Mouse (Mus musculus) inflammation-experienced regulatory T-cells, adult 6 months (primary cell): Measurements from ENCODE around the gene Pnpla5. TPM values are rescaled to one million over a fixed set of nuclear protein-coding genes. Genes with fewer than 3 reads are reported as not detected.
"Not testable (repeated sequence)": the region's sequence is repeated elsewhere in the genome, so short reads cannot be mapped to it uniquely, and the experiment has no call there.

Experiments used
- ATAC-seq: one replicate; pipeline ENCODE4 v1.8.0; 2017
- polyA plus RNA-seq, 3 experiments: library from polyadenylated mRNA; unstranded; fragments of 100-300 nt; shearing (Covaris generic); gene quantifications; one replicate each; pipeline ENCODE4 v1.2.1; 2017

Pnpla5 gene
- polyA plus RNA-seq = not detected

GRCm38 (mm10) chr15:84123075-84123474 lies at the start of gene Pnpla5:
Pnpla5 (minus strand) TSS chr15:84123175.
- ATAC-seq = no peak

- ATAC-seq = no peak
Observed at GRCm38 (mm10) chr15:84171166-84171565, 48.2 kb upstream of the Pnpla5 start.

GRCm38 (mm10) chr15:84169511-84169910 lies 46.5 kb upstream of the Pnpla5 start:
- no peak for ATAC-seq

- peak; percentile 67 for ATAC-seq
Observed at GRCm38 (mm10) chr15:84168170-84169161, 45.5 kb upstream of the Pnpla5 start.

GRCm38 (mm10) chr15:84167600-84167999 lies 44.6 kb upstream of the Pnpla5 start, which contains the start of gene Pnpla3:
Pnpla3 (plus strand) TSS chr15:84167837.
- peak; percentile 72 for ATAC-seq

GRCm38 (mm10) chr15:84166818-84167217 lies 43.8 kb upstream of the Pnpla5 start:
- no peak for ATAC-seq

- ATAC-seq = no peak
Observed at GRCm38 (mm10) chr15:84161871-84162270, 38.9 kb upstream of the Pnpla5 start.

- not testable (repeated sequence) for ATAC-seq
Observed at GRCm38 (mm10) chr15:84157530-84157929, 34.6 kb upstream of the Pnpla5 start.

- ATAC-seq = no peak
Observed at GRCm38 (mm10) chr15:84156158-84156557, 33.2 kb upstream of the Pnpla5 start.

GRCm38 (mm10) chr15:84140929-84141328 lies 18.0 kb upstream of the Pnpla5 start:
- no peak for ATAC-seq

- no peak for ATAC-seq
Observed at GRCm38 (mm10) chr15:84140109-84140508, 17.1 kb upstream of the Pnpla5 start.

GRCm38 (mm10) chr15:84139592-84140005 lies 16.6 kb upstream of the Pnpla5 start:
- no peak for ATAC-seq

GRCm38 (mm10) chr15:84136473-84137415 lies 13.8 kb upstream of the Pnpla5 start:
- ATAC-seq = no peak

- ATAC-seq = no peak
Observed at GRCm38 (mm10) chr15:84135472-84135871, 12.5 kb upstream of the Pnpla5 start.

GRCm38 (mm10) chr15:84133440-84133839 lies 10.5 kb upstream of the Pnpla5 start:
- ATAC-seq = no peak

GRCm38 (mm10) chr15:84131971-84132370 lies 9.0 kb upstream of the Pnpla5 start:
- ATAC-seq = no peak

- no peak for ATAC-seq
Observed at GRCm38 (mm10) chr15:84131096-84131786, 8.3 kb upstream of the Pnpla5 start.

- no peak for ATAC-seq
Observed at GRCm38 (mm10) chr15:84126871-84127270, 3.9 kb upstream of the Pnpla5 start.

GRCm38 (mm10) chr15:84126447-84126846 lies 3.5 kb upstream of the Pnpla5 start:
- ATAC-seq = no peak

GRCm38 (mm10) chr15:84124086-84124485 lies 1.1 kb upstream of the Pnpla5 start:
- ATAC-seq = no peak

- ATAC-seq = no peak
Observed at GRCm38 (mm10) chr15:84121036-84121435, 1.9 kb downstream of the Pnpla5 start.

- ATAC-seq = no peak
Observed at GRCm38 (mm10) chr15:84120612-84121011, 2.4 kb downstream of the Pnpla5 start.
